Mouse (Mus musculus) spleen, adult 2 months (tissue): ENCODE data around the gene Racgap1.

ENCODE experiments used
- CTCF ChIP-seq: fragments of 200-500 bp; IDR thresholded peaks from 2 replicates; pipeline ENCODE4 v1.5.1; 2011; ENCODE audit warnings: mild to moderate bottlenecking, inconsistent platforms; ENCODE audit not compliant: insufficient read depth, insufficient read length, insufficient replicate concordance; ENCODE audit errors: extremely low read depth
- POLR2A ChIP-seq: fragments of 200-500 bp; IDR thresholded peaks from 2 replicates; pipeline ENCODE4 v1.6.1; 2011; ENCODE audit warnings: low read depth, low read length, inconsistent platforms

DNA sequence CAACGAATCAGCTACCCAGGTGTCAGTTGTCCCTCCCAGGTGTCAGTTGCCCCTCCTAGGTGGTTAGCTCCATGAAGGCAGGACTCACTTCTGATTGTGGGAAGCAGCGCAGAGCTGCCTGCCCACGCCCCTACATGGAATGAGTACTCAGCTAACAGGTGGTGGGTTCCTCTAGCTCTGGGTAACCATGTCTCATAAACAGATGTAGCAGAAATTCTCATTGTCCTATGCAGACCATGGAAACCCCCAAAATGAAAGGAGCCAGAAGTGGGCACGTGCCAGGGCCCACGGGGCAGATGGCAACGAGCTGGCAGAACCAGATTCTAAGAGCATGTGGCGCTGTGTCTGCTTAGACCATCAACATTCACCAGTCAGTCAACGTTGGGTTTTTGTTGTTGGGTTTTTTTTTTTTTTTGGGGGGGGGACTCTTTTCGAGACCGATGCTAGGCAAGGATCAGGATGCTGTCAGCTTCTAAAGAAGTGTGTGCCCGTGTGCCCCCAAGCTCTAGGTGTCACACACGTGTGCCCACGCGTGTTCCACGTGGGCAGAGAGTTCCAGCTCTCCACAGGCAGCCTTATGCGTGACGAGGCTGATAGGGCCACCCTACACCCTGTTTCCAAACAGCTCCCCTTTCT, 12.6 kb upstream of the Racgap1 start:
- no peak for TF ChIP-seq POLR2A
- TF ChIP-seq CTCF, result no peak
